Comparison of ENCODE assay signal across 10 mouse cellular contexts in genomic region chr19:47457711-47458503, GRCm38 (mm10). TPM values are rescaled to one million over a fixed set of nuclear protein-coding genes. Genes with fewer than 3 reads are reported as not detected.
DNase-seq lines count a peak whose midpoint lies in the region; ATAC-seq and TF ChIP-seq lines count a peak whose summit lies in the region.
"Had no signal": no experiment of that assay in that cellular context is flagged by ENCODE, and none has a peak within 500 bp of the region (broad histone marks: within the 10 kb centered on the region; RNA-seq: fewer than 3 reads in every experiment).

No protein-coding gene starts in this region.

- no peak for TF ChIP-seq CTCF in embryonic fibroblast, embryonic 13.5 days (IDR thresholded peaks at IDR 0.05; ENCODE audit: borderline replicate concordance, insufficient read depth, low read length)

- peaks cover 77% of the 10 kb centered on the region for H3K4me1 ChIP-seq in hindbrain, embryonic 13.5 days (replicated peaks)
- H3K4me1 ChIP-seq in hindbrain, embryonic 16.5 days (ENCODE audit: control insufficient read depth, insufficient read depth, low read depth, low read length): peaks cover 25% of the 10 kb centered on the region
- peaks cover 12% of the 10 kb centered on the region for H3K4me1 ChIP-seq in embryonic fibroblast, embryonic 13.5 days (ENCODE audit: control insufficient read depth, insufficient read depth, low read length)

- no peak for ATAC-seq in hindbrain, embryonic 13.5 days (ENCODE audit: low FRiP score)
- no peak for ATAC-seq in hindbrain, embryonic 16.5 days
- ATAC-seq in megakaryocyte progenitor cell, adult 5-6 weeks (replicated peaks; ENCODE audit: poor library complexity): no peak

- 0 out of 2 replicates have a peak overlapping the region, but pooled peaks have one; percentile 10 for H3K9ac ChIP-seq in hindbrain, embryonic 13.5 days
- H3K9ac ChIP-seq in hindbrain, embryonic 16.5 days (ENCODE audit: low read depth, low read length): no peak overlapping the region
- H3K9ac ChIP-seq: neural tube, embryonic 13.5 days had no signal

- H3K36me3 ChIP-seq in hindbrain, embryonic 13.5 days: no peaks in the 10 kb centered on the region
- H3K36me3 ChIP-seq in hindbrain, embryonic 16.5 days (ENCODE audit: control insufficient read depth, insufficient read depth, low read length): no peaks in the 10 kb centered on the region
- H3K36me3 ChIP-seq: neural tube, embryonic 13.5 days had no signal

- no peak for TF ChIP-seq POLR2A in embryonic fibroblast, embryonic 13.5 days (IDR thresholded peaks at IDR 0.05; ENCODE audit: low read depth, low read length)

- H3K27me3 ChIP-seq in hindbrain, embryonic 13.5 days: 0 out of 2 replicates have a peak, but pooled peaks cover 4% of the 10 kb centered on the region
- no peaks in the 10 kb centered on the region for H3K27me3 ChIP-seq in hindbrain, embryonic 16.5 days (replicated peaks; ENCODE audit: control insufficient read depth, insufficient read depth, low read length)
- H3K27me3 ChIP-seq: neural tube, embryonic 13.5 days had no signal

- peak; percentile 56 for DNase-seq in heart, postnatal 4 days
- peak; percentile 49 for DNase-seq in lung, postnatal 10 days
- DNase-seq in adrenal gland, postnatal 25 days: no peak
- DNase-seq in thymus, adult 18-20 months: no peak
- DNase-seq: embryo, embryonic 11 days had no signal

- H3K4me2 ChIP-seq in hindbrain, embryonic 13.5 days: no peak overlapping the region
- H3K4me2 ChIP-seq in hindbrain, embryonic 16.5 days (ENCODE audit: low read length): no peak overlapping the region
- H3K4me2 ChIP-seq: neural tube, embryonic 13.5 days had no signal

- no peak overlapping the region for H3K4me3 ChIP-seq in hindbrain, embryonic 13.5 days
- no peak overlapping the region for H3K4me3 ChIP-seq in hindbrain, embryonic 16.5 days (ENCODE audit: low read length)
- no peak overlapping the region for H3K4me3 ChIP-seq in embryonic fibroblast, embryonic 13.5 days (ENCODE audit: insufficient read depth, low read length)
- H3K4me3 ChIP-seq: neural tube, embryonic 13.5 days had no signal

- no peaks in the 10 kb centered on the region for H3K9me3 ChIP-seq in hindbrain, embryonic 13.5 days
- H3K9me3 ChIP-seq in hindbrain, embryonic 16.5 days (ENCODE audit: control insufficient read depth, low read length): no peaks in the 10 kb centered on the region
- H3K9me3 ChIP-seq: neural tube, embryonic 13.5 days had no signal

- no peak overlapping the region for H3K27ac ChIP-seq in hindbrain, embryonic 13.5 days
- H3K27ac ChIP-seq in hindbrain, embryonic 16.5 days (ENCODE audit: low read depth, low read length): no peak overlapping the region
- H3K27ac ChIP-seq in embryonic fibroblast, embryonic 13.5 days (ENCODE audit: insufficient read depth, low read length): peak overlapping the region; percentile 80
- H3K27ac ChIP-seq: neural tube, embryonic 13.5 days had no signal

- WGBS in hindbrain, embryonic 13.5 days: 66% methylated on average over 13 of the region's 13 CpGs
- WGBS in hindbrain, embryonic 16.5 days: 67% methylated on average over 13 of the region's 13 CpGs

RNA-seq across cellular contexts. Expression of gene Sh3pxd2a, which starts 6.3 kb away (rescaled TPM):
- 2.1 and 2.5 TPM in 2 replicates for polyA plus RNA-seq in hindbrain, embryonic 13.5 days (2015; fragmentation: Nextera tagmentation; extraction: Ambion mirVana)
- polyA plus RNA-seq in hindbrain, embryonic 16.5 days (2015; fragmentation: Nextera tagmentation; extraction: Ambion mirVana): 1.8 and 2.2 TPM in 2 replicates
- 150 and 157 TPM in 2 replicates for polyA plus RNA-seq in embryonic fibroblast, embryonic 13.5 days (2011; ENCODE audit: insufficient read length, low read depth, missing spikeins)
- 10 to 100 TPM; 91.0 to 95.1 TPM for total RNA-seq in heart, postnatal 4 days (2021)
- 1.3 and 1.6 TPM in 2 replicates for total RNA-seq in megakaryocyte progenitor cell, adult 5-6 weeks (2015)
- total RNA-seq in megakaryocyte progenitor cell, adult 5-6 weeks (2017): 1.1 and 1.4 TPM in 2 replicates
- 36.2 and 41.6 TPM in 2 replicates for total RNA-seq in adrenal gland, postnatal 25 days (2021)

Comparison
In these comparisons a context has a peak if more than half of its experiments do, and no peak if none do; other contexts are left out.
1. DNase-seq: peak in heart, postnatal 4 days (single experiment) and lung, postnatal 10 days (single experiment); none in adrenal gland, postnatal 25 days (single experiment) and thymus, adult 18-20 months (0 of 2).
2. RNA of gene Sh3pxd2a, which starts 6.3 kb away (total RNA-seq): 91.0 to 95.1 TPM in heart, postnatal 4 days and 36.2 to 41.6 TPM in adrenal gland, postnatal 25 days; 1.1 to 1.6 TPM in megakaryocyte progenitor cell, adult 5-6 weeks; every median in the first group is over 10 times any median in the second.